Mouse (Mus musculus): ENCODE measurements at regions not wholly inside any gene's neighbourhood (a gene's known extent, or its start where the extent isn't known, plus 50 kb on each side); places are given as distances from the start of the nearest gene placed in this dataset.
"Not testable (repeated sequence)": the region's sequence is repeated elsewhere in the genome, so short reads cannot be mapped to it uniquely, and the experiment has no call there.

- WGBS (ENCODE audit: insufficient replicate concordance) = 68% methylated on average over 7 of the region's 7 CpGs
- Histone ChIP-seq H3K9ac (replicated peaks) (no peak overlapping the region), H3K9me3 (ENCODE audit: control insufficient read depth, low read length) (no peaks in the 10 kb centered on the region), H3K4me3 (ENCODE audit: insufficient read depth in 1 of 2, low read depth in 2 of 2, low read length in 2 of 2) (no peak overlapping the region), H3K27me3 (ENCODE audit: control insufficient read depth, insufficient read depth, low read length) (no peaks in the 10 kb centered on the region), H3K4me2 (ENCODE audit: low read depth) (no peak overlapping the region), H3K27ac (no peak overlapping the region), H3K36me3 (replicated peaks; ENCODE audit: control insufficient read depth, insufficient read depth, low read depth) (no peaks in the 10 kb centered on the region), H3K4me1 (replicated peaks; ENCODE audit: control insufficient read depth in 2 of 2, insufficient read depth in 2 of 2, low read length in 1 of 2) (no peaks in the 10 kb centered on the region)
- TF ChIP-seq EP300 (IDR thresholded peaks at IDR 0.05; ENCODE audit: low read depth) (no peak), CTCF (IDR thresholded peaks at IDR 0.05; ENCODE audit: low read depth) (no peak)
- no peak for ATAC-seq (ENCODE audit: insufficient read depth)
- no peak for DNase-seq (ENCODE audit: low read depth in 3 of 3, low spot score in 3 of 3)
These were observed 614.1 kb upstream of the Ghitm start for GRCm38 (mm10) chr14:37749162-37749561.

GRCm38 (mm10) chr14:37743048-37743447, 608.0 kb upstream of the Ghitm start:
- TF ChIP-seq EP300 (IDR thresholded peaks at IDR 0.05; ENCODE audit: low read depth) (no peak), CTCF (IDR thresholded peaks at IDR 0.05; ENCODE audit: low read depth) (no peak)
- Histone ChIP-seq H3K27ac (no peak overlapping the region), H3K27me3 (ENCODE audit: control insufficient read depth, insufficient read depth, low read length) (no peaks in the 10 kb centered on the region), H3K9ac (replicated peaks) (no peak overlapping the region), H3K4me3 (ENCODE audit: insufficient read depth in 1 of 2, low read depth in 2 of 2, low read length in 2 of 2) (no peak overlapping the region), H3K9me3 (ENCODE audit: control insufficient read depth, low read length) (no peaks in the 10 kb centered on the region), H3K4me2 (ENCODE audit: low read depth) (no peak overlapping the region), H3K4me1 (replicated peaks; ENCODE audit: control insufficient read depth in 2 of 2, insufficient read depth in 2 of 2, low read length in 1 of 2) (no peaks in the 10 kb centered on the region), H3K36me3 (replicated peaks; ENCODE audit: control insufficient read depth, insufficient read depth, low read depth) (no peaks in the 10 kb centered on the region)
- no peak for DNase-seq (ENCODE audit: low read depth in 3 of 3, low spot score in 3 of 3)
- ATAC-seq (ENCODE audit: insufficient read depth) = no peak

- H3K9me3 ChIP-seq (ENCODE audit: control insufficient read depth, low read length); DNase-seq (ENCODE audit: low read depth in 3 of 3, low spot score in 3 of 3); H3K36me3 ChIP-seq (replicated peaks; ENCODE audit: control insufficient read depth, insufficient read depth, low read depth); ATAC-seq (ENCODE audit: insufficient read depth); H3K4me1 ChIP-seq (replicated peaks; ENCODE audit: control insufficient read depth in 2 of 2, insufficient read depth in 2 of 2, low read length in 1 of 2); H3K4me3 ChIP-seq (ENCODE audit: insufficient read depth in 1 of 2, low read depth in 2 of 2, low read length in 2 of 2); H3K4me2 ChIP-seq (ENCODE audit: low read depth); H3K27ac ChIP-seq; H3K27me3 ChIP-seq (ENCODE audit: control insufficient read depth, insufficient read depth, low read length); H3K9ac ChIP-seq (replicated peaks): not testable (repeated sequence)
- 52% methylated on average over 1 of the region's 1 CpGs for WGBS (ENCODE audit: insufficient replicate concordance)
These were observed 607.4 kb upstream of the Ghitm start for GRCm38 (mm10) chr14:37742426-37742825.
